Mouse (Mus musculus): ENCODE results near the gene Lpar4. TPM values are rescaled to one million over a fixed set of nuclear protein-coding genes. Genes with fewer than 3 reads are reported as not detected.

Lpar4 gene
- total and polyA plus RNA-seq, 3 experiments: 0.25 TPM; not detected in 2

- H3K4me3 ChIP-seq (replicated peaks in 1 of 3; ENCODE audit: low read depth in 2 of 3, low read length in 2 of 3, poor library complexity in 1 of 3): peak overlapping the region in 2 of 3 experiments; percentile 20 to 21
Observed at GRCm38 (mm10) chrX:106920828-106921619, 599 bp downstream of the Lpar4 start.

GRCm38 (mm10) chrX:106924572-106924971 lies 4.1 kb downstream of the Lpar4 start:
- dilution Hi-C loops (cut with MboI; ENCODE audit: extremely low pct_ligation_motif_present, extremely low pct_unique_long_range_greater_than_20kb, low sequenced_read_pairs): no loop called here
- H3K36me3 ChIP-seq (replicated peaks in 1 of 2; ENCODE audit: control insufficient read depth in 1 of 2, insufficient read depth in 1 of 2, low read length in 1 of 2): no peaks in the 10 kb centered on the region
- TF ChIP-seq SIN3A (IDR thresholded peaks at IDR 0.05; ENCODE audit: low read length) (no peak), ELF1 (IDR thresholded peaks at IDR 0.05; ENCODE audit: low read depth, low read length) (no peak), MAZ (IDR thresholded peaks at IDR 0.05; ENCODE audit: low read depth, low read length) (no peak), ZNF384 (IDR thresholded peaks at IDR 0.05; ENCODE audit: low read depth, low read length) (no peak), KAT2A (IDR thresholded peaks at IDR 0.05; ENCODE audit: insufficient replicate concordance, low read length) (no peak), EP300 (IDR thresholded peaks at IDR 0.05; ENCODE audit: low read length) (no peak), ZKSCAN1 (IDR thresholded peaks at IDR 0.05; ENCODE audit: borderline replicate concordance, low read depth, low read length) (no peak), GABPA (IDR thresholded peaks at IDR 0.05; ENCODE audit: insufficient replicate concordance, low read depth, low read length) (no peak), NRF1 (IDR thresholded peaks at IDR 0.05; ENCODE audit: low read depth, low read length) (no peak), MXI1 (IDR thresholded peaks at IDR 0.05; ENCODE audit: low read depth, low read length) (no peak)
- no peaks in the 10 kb centered on the region for H3K79me2 ChIP-seq (replicated peaks; ENCODE audit: control insufficient read depth, extremely low read depth, insufficient read depth, poor library complexity, severe bottlenecking)
- H3K4me2 ChIP-seq (ENCODE audit: insufficient read depth, low read depth, poor library complexity, severe bottlenecking): no peak overlapping the region
- no peak for DNase-seq (ENCODE audit: extremely low read depth)
- H3K9me3 ChIP-seq (replicated peaks; ENCODE audit: low read length): no peaks in the 10 kb centered on the region
- no peaks in the 10 kb centered on the region for H3K4me1 ChIP-seq (ENCODE audit: control insufficient read depth in 1 of 2, insufficient read depth in 2 of 2)
- H3K27ac ChIP-seq (ENCODE audit: insufficient read depth, low read depth): no peak overlapping the region
- no peak overlapping the region for H3K9ac ChIP-seq (ENCODE audit: insufficient read depth, low read depth)
- no peak overlapping the region for H3K4me3 ChIP-seq (replicated peaks in 1 of 3; ENCODE audit: low read depth in 2 of 3, low read length in 2 of 3, poor library complexity in 1 of 3)
- H3K27me3 ChIP-seq (replicated peaks): no peaks in the 10 kb centered on the region
- in situ Hi-C loops (cut with MboI; ENCODE audit: low pct_ligation_motif_present, low pct_unique_long_range_greater_than_20kb, low sequenced_read_pairs): no loop called here

More at GRCm38 (mm10) chrX:106920828-106921619, 599 bp downstream of the Lpar4 start:
- DNase-seq (ENCODE audit: extremely low read depth): no peak
- no peaks in the 10 kb centered on the region for H3K4me1 ChIP-seq (ENCODE audit: control insufficient read depth in 1 of 2, insufficient read depth in 2 of 2)
- no peaks in the 10 kb centered on the region for H3K9me3 ChIP-seq (replicated peaks; ENCODE audit: low read length)
- no peaks in the 10 kb centered on the region for H3K36me3 ChIP-seq (replicated peaks in 1 of 2; ENCODE audit: control insufficient read depth in 1 of 2, insufficient read depth in 1 of 2, low read length in 1 of 2)
- peak overlapping the region; percentile 56; the same call in 1 of the 2 replicates for H3K9ac ChIP-seq (ENCODE audit: insufficient read depth, low read depth)
- TF ChIP-seq ZNF384 (IDR thresholded peaks at IDR 0.05; ENCODE audit: low read depth, low read length) (0 out of 2 replicates have a peak, but pooled peaks have one; percentile 15), MEF2A (IDR thresholded peaks at IDR 0.05; ENCODE audit: borderline replicate concordance, low read depth, low read length) (no peak)
- H3K27me3 ChIP-seq (replicated peaks): no peaks in the 10 kb centered on the region
- in situ Hi-C loops (cut with MboI; ENCODE audit: low pct_ligation_motif_present, low pct_unique_long_range_greater_than_20kb, low sequenced_read_pairs) (no loop called here), dilution Hi-C loops (cut with MboI; ENCODE audit: extremely low pct_ligation_motif_present, extremely low pct_unique_long_range_greater_than_20kb, low sequenced_read_pairs) (no loop called here)
- H3K27ac ChIP-seq (ENCODE audit: insufficient read depth, low read depth): no peak overlapping the region
- no peaks in the 10 kb centered on the region for H3K79me2 ChIP-seq (replicated peaks; ENCODE audit: control insufficient read depth, extremely low read depth, insufficient read depth, poor library complexity, severe bottlenecking)
- peak overlapping the region; percentile 50 for H3K4me2 ChIP-seq (ENCODE audit: insufficient read depth, low read depth, poor library complexity, severe bottlenecking)

GRCm38 (mm10) chrX:106939326-106939725 lies 18.9 kb downstream of the Lpar4 start:
- Histone ChIP-seq H3K4me3 (replicated peaks in 1 of 3; ENCODE audit: low read depth in 2 of 3, low read length in 2 of 3, poor library complexity in 1 of 3) (no peak overlapping the region), H3K4me2 (ENCODE audit: insufficient read depth, low read depth, poor library complexity, severe bottlenecking) (no peak overlapping the region), H3K9me3 (replicated peaks; ENCODE audit: low read length) (no peaks in the 10 kb centered on the region), H3K36me3 (replicated peaks in 1 of 2; ENCODE audit: control insufficient read depth in 1 of 2, insufficient read depth in 1 of 2, low read length in 1 of 2) (no peaks in the 10 kb centered on the region), H3K27me3 (replicated peaks) (no peaks in the 10 kb centered on the region), H3K9ac (ENCODE audit: insufficient read depth, low read depth) (no peak overlapping the region), H3K79me2 (replicated peaks; ENCODE audit: control insufficient read depth, extremely low read depth, insufficient read depth, poor library complexity, severe bottlenecking) (no peaks in the 10 kb centered on the region), H3K4me1 (ENCODE audit: control insufficient read depth in 1 of 2, insufficient read depth in 2 of 2) (no peaks in the 10 kb centered on the region), H3K27ac (ENCODE audit: insufficient read depth, low read depth) (no peak overlapping the region)
- in situ Hi-C loops (cut with MboI; ENCODE audit: low pct_ligation_motif_present, low pct_unique_long_range_greater_than_20kb, low sequenced_read_pairs): no loop called here
- TF ChIP-seq POLR2AphosphoS2 (IDR thresholded peaks at IDR 0.05; ENCODE audit: low read depth, low read length): no peak
- dilution Hi-C loops (cut with MboI; ENCODE audit: extremely low pct_ligation_motif_present, extremely low pct_unique_long_range_greater_than_20kb, low sequenced_read_pairs): no loop called here
- DNase-seq (ENCODE audit: extremely low read depth): no peak

All from CH12.LX (cell line).